In the genomic region with DNA sequence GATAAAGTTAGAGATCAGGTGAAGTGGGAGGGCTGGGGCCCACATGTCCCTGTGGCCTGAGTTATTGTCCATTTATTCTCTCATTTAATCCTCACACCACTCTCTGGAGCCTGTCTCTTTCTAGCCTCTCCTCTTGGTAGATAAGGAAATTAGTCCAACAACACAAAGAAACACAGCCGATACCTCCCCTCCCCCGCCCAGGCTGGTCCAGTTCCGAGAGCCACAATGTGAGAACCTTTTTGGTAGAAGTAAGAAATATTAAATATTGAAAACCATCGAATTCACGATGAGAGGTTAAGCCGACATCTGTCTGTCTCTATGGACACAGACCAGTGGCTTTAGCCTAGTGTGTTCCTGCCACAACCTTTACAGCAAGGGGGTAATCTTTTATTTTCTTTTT, we compare ENCODE assay signal across 8 mouse cellular contexts. TPM values are rescaled to one million over a fixed set of nuclear protein-coding genes. Genes with fewer than 3 reads are reported as not detected.
A peak's percentile ranks its signal among the peaks of the same experiment; 100 is the strongest.
DNase-seq lines count a peak whose midpoint lies in the region; ATAC-seq and TF ChIP-seq lines count a peak whose summit lies in the region.

No protein-coding gene starts in this region.

- H3K4me2 ChIP-seq in kidney, embryonic 14.5 days (replicated peaks; ENCODE audit: low read depth, low read length), result peak overlapping the region; percentile 62
- peak overlapping the region; percentile 57 for H3K4me2 ChIP-seq in midbrain, embryonic 12.5 days (replicated peaks)

- H3K9ac ChIP-seq in kidney, embryonic 14.5 days (ENCODE audit: low read depth, low read length), result peak overlapping the region; percentile 67; the same call in 1 of the 2 replicates
- H3K9ac ChIP-seq in midbrain, embryonic 12.5 days (replicated peaks), result peak overlapping the region; percentile 71

- H3K27ac ChIP-seq in kidney, embryonic 14.5 days (ENCODE audit: low read depth, low read length), result no peak overlapping the region
- H3K27ac ChIP-seq in bone marrow, adult 2 months (ENCODE audit: control insufficient read depth, insufficient read depth, low read depth, low read length, poor library complexity), result peak overlapping the region; percentile 37; the same call in 1 of the 2 replicates
- H3K27ac ChIP-seq in hindbrain, embryonic 10.5 days, result peak overlapping the region; percentile 95
- H3K27ac ChIP-seq in midbrain, embryonic 12.5 days (replicated peaks), result peak overlapping the region; percentile 96

- DNase-seq in kidney, postnatal 10 days, result no peak
- DNase-seq in hindbrain, embryonic 10.5 days (ENCODE audit: low spot score), result no peak
- DNase-seq in gastrocnemius, adult 8-10 months (ENCODE audit: low spot score in 2 of 2), result no peak
- no peak for DNase-seq in left cerebral cortex, postnatal 14 days (ENCODE audit: low spot score in 2 of 2)

- WGBS in kidney, embryonic 14.5 days, result 60% methylated on average over 6 of the region's 6 CpGs
- 48% methylated on average over 6 of the region's 6 CpGs for whole genome bisulfite sequencing in bone marrow, adult 2 months
- WGBS in hindbrain, embryonic 10.5 days, result 28% methylated on average over 6 of the region's 6 CpGs
- 14% methylated on average over 6 of the region's 6 CpGs for WGBS in midbrain, embryonic 12.5 days

- ATAC-seq in kidney, embryonic 14.5 days (ENCODE audit: low FRiP score, low TSS enrichment), result no peak
- no peak for ATAC-seq in midbrain, embryonic 12.5 days (ENCODE audit: low FRiP score, low read depth)
- ATAC-seq in inflammation-experienced regulatory T-cells, adult 6 months, result no peak

- no peak for TF ChIP-seq CTCF in bone marrow, adult 2 months (IDR thresholded peaks at IDR 0.05; ENCODE audit: control insufficient read depth, insufficient read depth, low read length)

- H3K36me3 ChIP-seq in kidney, embryonic 14.5 days (ENCODE audit: control insufficient read depth, insufficient read depth, low read length), result no peaks in the 10 kb centered on the region
- peaks cover 12% of the 10 kb centered on the region for H3K36me3 ChIP-seq in hindbrain, embryonic 10.5 days
- no peaks in the 10 kb centered on the region for H3K36me3 ChIP-seq in midbrain, embryonic 12.5 days

- no peaks in the 10 kb centered on the region for H3K9me3 ChIP-seq in kidney, embryonic 14.5 days (ENCODE audit: control insufficient read depth, low read length)
- no peaks in the 10 kb centered on the region for H3K9me3 ChIP-seq in hindbrain, embryonic 10.5 days
- no peaks in the 10 kb centered on the region for H3K9me3 ChIP-seq in midbrain, embryonic 12.5 days

- H3K4me3 ChIP-seq in kidney, embryonic 14.5 days (ENCODE audit: low read length), result peak overlapping the region; percentile 52; the same call in 1 of the 2 replicates
- H3K4me3 ChIP-seq in bone marrow, adult 2 months (replicated peaks; ENCODE audit: control insufficient read depth, low read depth, low read length), result no peak overlapping the region
- H3K4me3 ChIP-seq in hindbrain, embryonic 10.5 days, result peak overlapping the region; percentile 59
- H3K4me3 ChIP-seq in midbrain, embryonic 12.5 days, result peak overlapping the region; percentile 54

- intact Hi-C loops in left cerebral cortex, postnatal 14 days (cut with DNase I), result no loop called here

- no peaks in the 10 kb centered on the region for H3K27me3 ChIP-seq in kidney, embryonic 14.5 days (ENCODE audit: control insufficient read depth, insufficient read depth, low read length)
- no peaks in the 10 kb centered on the region for H3K27me3 ChIP-seq in hindbrain, embryonic 10.5 days (ENCODE audit: insufficient read depth, poor library complexity, severe bottlenecking)
- no peaks in the 10 kb centered on the region for H3K27me3 ChIP-seq in midbrain, embryonic 12.5 days

- no peak for TF ChIP-seq POLR2A in bone marrow, adult 2 months (IDR thresholded peaks at IDR 0.05; ENCODE audit: borderline replicate concordance, control insufficient read depth, low read depth, low read length)

- 0 out of 2 replicates have a peak, but pooled peaks cover 2% of the 10 kb centered on the region for H3K4me1 ChIP-seq in kidney, embryonic 14.5 days (ENCODE audit: control insufficient read depth, insufficient read depth, low read length)
- no peaks in the 10 kb centered on the region for H3K4me1 ChIP-seq in bone marrow, adult 2 months (ENCODE audit: control insufficient read depth, insufficient read depth, low read length)
- H3K4me1 ChIP-seq in hindbrain, embryonic 10.5 days (replicated peaks), result peaks cover 92% of the 10 kb centered on the region
- H3K4me1 ChIP-seq in midbrain, embryonic 12.5 days, result peaks cover 80% of the 10 kb centered on the region

RNA-seq across cellular contexts. Expression of gene Tuba1a, which starts 31.2 kb away (rescaled TPM):
- polyA plus RNA-seq in kidney, embryonic 14.5 days (2014; fragmentation: Nextera tagmentation; extraction: Ambion mirVana), result 891 and 921 TPM in 2 replicates
- 22.2 and 97.6 TPM in 2 replicates for polyA plus RNA-seq in bone marrow, adult 2 months (2011; ENCODE audit: insufficient read depth, insufficient read length, low replicate concordance, missing spikeins)
- polyA plus RNA-seq in hindbrain, embryonic 10.5 days (2016; fragmentation: Nextera tagmentation; extraction: Ambion mirVana), result 4,838 and 8,764 TPM in 2 replicates
- 9,394 and 9,642 TPM in 2 replicates for polyA plus RNA-seq in midbrain, embryonic 12.5 days (2016; fragmentation: Nextera tagmentation; extraction: Ambion mirVana)
- 100 to 1,000 TPM; 206 to 351 (median 217) TPM for polyA plus RNA-seq in inflammation-experienced regulatory T-cells, adult 6 months (2017; shearing (Covaris generic))
- 10 to 100 TPM; 12.6 to 24.0 (median 18.4) TPM for total RNA-seq in gastrocnemius, adult 8-10 months (2022)
- 1,000 to 10,000 TPM; 2,132 to 2,150 TPM for total RNA-seq in left cerebral cortex, postnatal 14 days (2021)

RNA-seq across cellular contexts. Expression of gene Gm49450, which starts 31.3 kb away (rescaled TPM):
- polyA plus RNA-seq in kidney, embryonic 14.5 days (2014; fragmentation: Nextera tagmentation; extraction: Ambion mirVana), result not detected in 2 replicates
- not detected in 2 replicates for polyA plus RNA-seq in bone marrow, adult 2 months (2011; ENCODE audit: insufficient read depth, insufficient read length, low replicate concordance, missing spikeins)
- not detected in 2 replicates for polyA plus RNA-seq in hindbrain, embryonic 10.5 days (2016; fragmentation: Nextera tagmentation; extraction: Ambion mirVana)
- not detected in 2 replicates for polyA plus RNA-seq in midbrain, embryonic 12.5 days (2016; fragmentation: Nextera tagmentation; extraction: Ambion mirVana)
- polyA plus RNA-seq in inflammation-experienced regulatory T-cells, adult 6 months (2017; shearing (Covaris generic)), result not detected
- total RNA-seq in gastrocnemius, adult 8-10 months (2022), result not detected
- total RNA-seq in left cerebral cortex, postnatal 14 days (2021), result not detected

RNA-seq across cellular contexts. Expression of gene Tuba1c, which starts 45.0 kb away (rescaled TPM):
- 187 and 196 TPM in 2 replicates for polyA plus RNA-seq in kidney, embryonic 14.5 days (2014; fragmentation: Nextera tagmentation; extraction: Ambion mirVana)
- polyA plus RNA-seq in bone marrow, adult 2 months (2011; ENCODE audit: insufficient read depth, insufficient read length, low replicate concordance, missing spikeins), result 168 and 176 TPM in 2 replicates
- 111 and 135 TPM in 2 replicates for polyA plus RNA-seq in hindbrain, embryonic 10.5 days (2016; fragmentation: Nextera tagmentation; extraction: Ambion mirVana)
- 73.7 and 79.3 TPM in 2 replicates for polyA plus RNA-seq in midbrain, embryonic 12.5 days (2016; fragmentation: Nextera tagmentation; extraction: Ambion mirVana)
- 100 to 1,000 TPM in 1 of 3 experiments, 10 to 100 TPM in 2; 70.4 to 203 (median 83.7) TPM for polyA plus RNA-seq in inflammation-experienced regulatory T-cells, adult 6 months (2017; shearing (Covaris generic))
- total RNA-seq in gastrocnemius, adult 8-10 months (2022), result 1 to 10 TPM; 5.7 to 7.8 (median 6.8) TPM
- 100 to 1,000 TPM; 129 to 142 TPM for total RNA-seq in left cerebral cortex, postnatal 14 days (2021)

RNA-seq across cellular contexts. Expression of gene Tuba1b, which starts 50.3 kb away (rescaled TPM):
- polyA plus RNA-seq in kidney, embryonic 14.5 days (2014; fragmentation: Nextera tagmentation; extraction: Ambion mirVana), result 1,971 and 2,088 TPM in 2 replicates
- 812 and 942 TPM in 2 replicates for polyA plus RNA-seq in bone marrow, adult 2 months (2011; ENCODE audit: insufficient read depth, insufficient read length, low replicate concordance, missing spikeins)
- polyA plus RNA-seq in hindbrain, embryonic 10.5 days (2016; fragmentation: Nextera tagmentation; extraction: Ambion mirVana), result 2,254 and 2,463 TPM in 2 replicates
- 1,566 and 1,635 TPM in 2 replicates for polyA plus RNA-seq in midbrain, embryonic 12.5 days (2016; fragmentation: Nextera tagmentation; extraction: Ambion mirVana)
- polyA plus RNA-seq in inflammation-experienced regulatory T-cells, adult 6 months (2017; shearing (Covaris generic)), result 100 to 1,000 TPM; 459 to 882 (median 544) TPM
- 10 to 100 TPM; 12.6 to 24.6 (median 20.3) TPM for total RNA-seq in gastrocnemius, adult 8-10 months (2022)
- 100 to 1,000 TPM; 689 to 750 TPM for total RNA-seq in left cerebral cortex, postnatal 14 days (2021)
